Mouse (Mus musculus) layer of hippocampus, adult 9-11 months (tissue): ENCODE data around the gene Ghdc.

Experiments
- DNase-seq: peaks from one replicate; pipeline ENCODE4 v3.0.0; 2022

The Ghdc gene

DNA sequence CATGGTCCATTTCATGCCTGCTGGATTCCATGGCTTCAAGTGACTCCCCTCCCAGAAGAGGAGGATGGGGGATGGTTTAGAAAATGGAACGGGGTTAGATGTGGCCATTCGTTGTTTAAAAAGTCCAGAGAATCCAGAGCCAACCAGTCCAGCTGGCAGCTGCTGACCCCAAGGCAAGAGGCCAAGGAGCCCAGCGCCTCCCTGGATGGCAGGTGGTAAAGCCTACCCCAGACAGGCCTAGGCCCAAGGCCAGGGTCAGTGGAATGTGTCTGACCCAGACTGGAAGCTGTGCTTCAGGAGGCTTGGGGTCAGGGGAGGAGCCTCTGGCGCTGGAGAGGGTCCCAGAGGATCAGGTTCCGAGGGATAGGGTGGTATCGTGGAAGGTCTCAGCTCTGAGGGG, 29.4 kb downstream of the Ghdc start:
- no peak for DNase-seq

- DNase-seq, result no peak
Measured at GRCm38 (mm10) chr11:100738749-100739148, 32.0 kb downstream of the Ghdc start.

- DNase-seq, result peak; percentile 99
Measured at GRCm38 (mm10) chr11:100738066-100738604, 32.6 kb downstream of the Ghdc start, which contains the start of gene Rab5c. Gene Rab5c, minus strand, starts transcription at chr11:100738215.

GRCm38 (mm10) chr11:100737105-100737733, 33.5 kb downstream of the Ghdc start:
- no peak for DNase-seq

DNA sequence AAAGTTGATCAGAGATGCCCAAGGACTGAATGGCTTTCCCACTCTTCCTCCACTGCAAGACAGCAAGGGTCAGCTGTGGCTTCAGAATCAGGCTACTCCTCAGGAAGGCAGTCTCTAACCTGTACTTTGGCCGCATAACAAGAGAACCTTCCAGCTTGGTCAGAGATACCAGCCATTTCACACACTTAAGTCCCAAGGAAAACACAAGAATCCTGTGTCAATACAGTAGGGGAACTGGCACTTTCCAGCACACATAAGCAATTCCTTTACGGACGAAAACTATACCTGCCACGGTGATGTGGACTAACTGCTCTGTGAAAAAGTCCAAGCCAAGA, 34.0 kb downstream of the Ghdc start:
- DNase-seq, result no peak

DNA sequence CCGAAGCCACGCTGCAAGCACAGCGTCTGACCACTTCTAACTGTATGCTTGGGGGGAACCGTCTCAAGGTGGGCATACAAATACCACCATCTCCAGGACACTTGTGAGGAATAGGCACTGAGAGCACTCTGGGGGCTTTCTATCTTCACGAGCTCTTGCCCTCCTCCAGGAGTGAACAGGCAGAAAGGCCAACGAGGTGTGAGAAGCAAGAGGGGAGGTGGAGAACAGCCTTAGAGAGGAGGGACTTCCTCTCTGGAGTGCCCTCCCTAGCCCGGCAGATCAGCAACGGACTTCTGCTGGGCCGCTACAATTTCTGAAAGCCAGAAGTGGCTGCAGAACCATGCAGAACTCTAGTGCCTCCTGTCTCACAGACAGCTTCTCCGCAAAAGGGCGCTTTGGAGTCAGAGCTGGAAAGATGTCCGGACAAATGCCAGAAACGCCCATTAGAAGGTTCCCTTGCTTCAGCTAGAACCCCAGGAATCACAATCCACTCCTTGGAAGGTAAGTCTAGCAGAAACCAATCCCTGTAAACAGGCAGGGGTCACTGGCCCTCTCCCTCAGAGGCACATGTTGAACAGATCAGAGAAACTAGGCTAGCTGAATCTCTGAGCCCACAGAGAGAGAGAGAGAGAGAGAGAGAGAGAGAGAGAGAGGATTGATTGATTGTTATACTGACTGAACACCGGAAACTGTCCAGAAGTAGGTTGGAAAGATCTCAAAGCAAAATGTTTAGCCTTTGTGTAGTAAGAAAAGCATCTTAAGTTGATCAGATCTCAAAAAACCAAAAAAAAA, 34.6 kb downstream of the Ghdc start:
- no peak for DNase-seq

GRCm38 (mm10) chr11:100735134-100735865, 35.5 kb downstream of the Ghdc start:
- DNase-seq, result no peak

DNA sequence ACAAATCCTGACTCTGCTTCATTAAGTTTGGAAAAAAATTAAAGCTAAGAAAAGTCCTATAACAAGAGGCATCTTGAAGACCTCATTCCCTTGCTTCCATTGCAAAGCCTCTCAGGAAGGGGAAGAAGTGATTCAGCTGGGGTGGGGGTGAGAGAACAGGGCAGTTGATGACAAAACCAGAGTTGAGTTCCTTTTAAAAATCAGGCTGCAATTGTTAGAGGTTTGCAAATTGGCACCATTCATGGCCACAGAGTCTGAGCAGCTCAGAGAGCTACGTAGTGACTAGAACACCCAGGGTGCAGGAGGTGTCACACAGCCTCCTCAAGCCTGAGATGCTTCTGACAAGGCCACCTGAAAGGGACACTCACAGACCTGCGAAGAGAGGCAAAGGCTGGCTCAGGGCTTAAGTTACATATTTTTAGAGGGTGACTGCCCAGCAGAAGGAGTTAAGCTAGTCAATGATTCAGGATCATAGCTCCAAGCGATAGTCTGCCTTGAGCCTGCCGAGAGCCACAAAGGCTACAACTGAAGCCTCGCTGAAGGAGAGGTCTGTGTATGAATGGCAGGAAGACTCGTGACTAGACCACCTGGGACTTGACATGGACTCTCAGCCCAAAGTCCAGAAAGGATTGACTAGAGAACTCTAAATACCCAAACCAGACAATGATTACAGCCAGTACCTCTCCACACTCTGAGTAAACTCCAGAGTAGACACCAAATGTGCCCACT, 40.1 kb downstream of the Ghdc start:
- no peak for DNase-seq

GRCm38 (mm10) chr11:100729976-100730375, 40.8 kb downstream of the Ghdc start:
- DNase-seq, result no peak

DNA sequence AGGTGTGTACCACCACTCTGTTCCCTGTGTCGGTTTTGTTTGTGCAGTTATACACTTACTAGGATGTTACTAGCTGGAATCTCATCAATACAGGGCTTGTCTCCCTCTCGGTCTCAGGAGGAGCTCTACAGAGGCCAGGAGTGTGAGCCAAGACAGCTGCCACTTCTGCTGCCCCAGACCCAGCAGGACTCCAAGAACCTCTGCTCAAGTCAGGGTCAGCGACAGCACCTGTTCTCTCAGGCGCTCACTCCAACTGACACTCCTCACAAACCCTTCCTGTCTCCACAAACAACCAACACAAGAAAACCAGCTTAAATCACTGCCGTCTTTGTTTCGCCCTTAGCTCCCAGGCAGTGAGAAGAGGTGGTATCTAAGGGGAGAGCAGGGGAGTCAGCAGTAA, 42.2 kb downstream of the Ghdc start:
- no peak for DNase-seq

GRCm38 (mm10) chr11:100727201-100727600, 43.6 kb downstream of the Ghdc start:
- no peak for DNase-seq

DNA sequence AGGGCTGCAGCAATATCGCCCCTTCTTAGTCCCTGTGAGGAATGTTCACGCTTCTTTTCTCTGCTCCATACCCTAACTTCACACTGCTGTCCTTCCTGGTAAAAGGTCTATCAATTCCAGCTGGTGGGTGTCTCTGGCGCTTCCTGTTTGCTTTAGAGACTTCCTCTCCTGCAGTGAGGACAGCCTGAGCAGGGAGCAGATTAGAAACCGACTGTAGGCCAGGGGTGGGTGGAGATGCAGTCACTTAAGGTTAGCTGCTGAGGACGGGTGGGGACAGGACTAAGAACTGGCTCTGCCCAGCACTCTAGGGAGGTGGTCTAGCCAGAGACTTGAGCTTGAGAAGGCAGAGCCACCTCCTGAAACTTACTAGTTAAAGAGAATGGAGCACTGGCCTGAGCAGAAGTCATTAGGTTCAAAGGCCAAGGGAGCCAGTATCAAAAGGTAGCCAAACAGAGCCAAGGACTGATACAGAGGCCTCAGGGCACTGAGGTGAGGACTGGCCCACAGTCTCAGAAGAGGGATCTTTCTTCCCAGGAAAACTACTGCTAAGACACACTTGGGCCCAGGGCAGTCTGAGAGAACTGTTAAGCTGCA, 45.7 kb downstream of the Ghdc start:
- no peak for DNase-seq

DNA sequence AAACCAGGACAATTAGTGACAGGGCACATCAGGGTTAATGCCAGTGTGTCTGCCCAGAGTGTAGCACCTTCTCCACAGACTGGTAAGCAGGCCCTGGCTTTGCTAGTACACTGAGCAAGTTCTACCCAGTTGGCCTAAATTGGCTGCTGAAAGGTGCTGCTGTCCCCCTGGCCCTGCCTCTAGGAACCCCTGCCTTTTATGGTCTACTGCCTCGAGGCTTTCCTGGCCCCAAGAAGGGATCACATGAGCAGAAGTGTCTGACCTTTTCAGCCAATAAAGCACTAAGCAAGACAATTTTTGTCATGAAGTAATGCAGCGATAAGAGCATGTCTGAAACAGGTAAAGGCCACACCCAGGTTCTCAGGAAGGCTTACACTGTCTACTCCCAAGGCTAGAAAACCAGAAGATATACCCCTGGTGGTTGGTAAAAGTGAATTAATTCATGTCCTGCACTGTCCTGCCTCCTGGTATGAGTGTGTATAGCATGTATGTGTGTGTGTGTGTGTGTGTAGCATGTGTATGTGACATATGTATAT, 48.2 kb downstream of the Ghdc start:
- DNase-seq, result no peak

DNA sequence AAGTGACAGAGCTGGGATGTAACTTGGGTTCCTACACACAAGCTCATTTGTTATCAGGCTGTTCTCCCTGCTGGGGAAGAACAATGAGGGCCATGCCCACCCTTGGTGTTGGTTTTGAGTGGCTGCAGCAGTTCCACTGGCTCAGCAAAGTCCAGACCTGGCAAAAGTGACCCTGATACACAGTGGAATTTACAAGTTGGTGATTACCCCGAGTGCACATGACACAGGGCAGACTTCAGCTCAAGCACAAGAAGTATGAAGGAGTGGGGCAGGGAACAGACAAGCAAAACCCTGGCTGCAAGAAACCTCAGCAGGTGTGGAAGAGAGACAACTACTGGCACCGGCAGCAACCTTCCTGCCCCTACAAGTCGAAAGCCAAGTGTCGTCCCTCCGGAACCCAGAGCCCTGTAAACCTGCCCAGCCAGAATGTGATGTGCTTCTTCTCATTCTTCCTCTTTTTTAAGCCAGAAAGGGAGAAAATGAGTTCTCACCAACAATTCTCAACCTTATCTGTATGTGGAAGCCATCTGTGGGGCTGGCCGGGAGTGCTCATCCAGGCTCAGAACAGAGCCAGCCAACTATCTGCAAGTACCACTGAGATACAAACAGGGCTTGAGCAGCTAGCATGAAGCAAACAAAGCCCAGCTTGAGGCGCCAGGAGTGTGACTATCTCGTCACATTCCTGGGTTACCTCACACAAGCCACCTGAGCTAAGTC, 48.8 kb downstream of the Ghdc start:
- no peak for DNase-seq

- DNase-seq, result no peak
Measured at GRCm38 (mm10) chr11:100721254-100721653, 49.5 kb downstream of the Ghdc start.

- DNase-seq, result no peak
Measured at GRCm38 (mm10) chr11:100720345-100720744, 50.4 kb downstream of the Ghdc start.

- DNase-seq, result no peak
Measured at GRCm38 (mm10) chr11:100719893-100720292, 50.9 kb downstream of the Ghdc start.

GRCm38 (mm10) chr11:100719312-100719711, 51.4 kb downstream of the Ghdc start:
- no peak for DNase-seq

DNA sequence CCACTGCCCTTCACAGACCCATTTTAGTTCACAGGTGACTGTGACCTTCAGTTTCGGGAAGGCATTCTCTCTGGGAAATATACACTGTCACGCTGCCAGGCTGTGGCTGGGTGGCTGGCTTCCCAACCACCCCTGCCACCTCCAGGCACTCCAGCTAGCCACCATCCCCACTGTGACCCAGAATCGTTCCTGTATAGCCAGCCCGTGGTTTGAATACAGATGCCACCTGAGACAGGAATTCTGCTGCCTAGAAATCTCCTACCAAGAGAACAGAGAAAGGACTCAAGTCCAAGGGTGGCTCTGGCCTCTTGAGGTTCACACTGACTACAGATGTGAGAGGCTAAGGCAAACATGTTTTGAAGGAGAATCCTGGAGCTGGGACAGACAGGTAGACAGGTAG, 51.9 kb downstream of the Ghdc start:
- DNase-seq, result no peak

DNA sequence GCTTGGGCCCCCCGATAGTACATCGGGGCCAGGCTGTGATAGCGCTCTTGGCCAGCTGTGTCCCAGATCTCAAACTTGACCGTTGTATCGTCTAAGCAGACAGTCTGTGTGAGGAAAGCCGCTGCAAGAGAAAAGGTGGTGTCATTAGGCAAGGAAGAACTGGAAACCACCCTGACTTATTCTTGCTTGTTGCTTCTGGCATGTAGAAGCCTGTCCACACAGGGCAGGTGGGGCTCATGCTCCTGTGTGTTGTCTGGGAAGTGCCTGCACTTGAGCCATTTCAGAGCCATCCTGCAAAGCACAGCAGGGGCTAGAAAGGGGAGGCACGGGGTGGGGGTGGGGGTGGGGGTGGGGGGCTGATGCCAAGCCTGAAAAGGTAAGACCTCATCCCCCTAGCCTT, 52.3 kb downstream of the Ghdc start:
- no peak for DNase-seq

DNA sequence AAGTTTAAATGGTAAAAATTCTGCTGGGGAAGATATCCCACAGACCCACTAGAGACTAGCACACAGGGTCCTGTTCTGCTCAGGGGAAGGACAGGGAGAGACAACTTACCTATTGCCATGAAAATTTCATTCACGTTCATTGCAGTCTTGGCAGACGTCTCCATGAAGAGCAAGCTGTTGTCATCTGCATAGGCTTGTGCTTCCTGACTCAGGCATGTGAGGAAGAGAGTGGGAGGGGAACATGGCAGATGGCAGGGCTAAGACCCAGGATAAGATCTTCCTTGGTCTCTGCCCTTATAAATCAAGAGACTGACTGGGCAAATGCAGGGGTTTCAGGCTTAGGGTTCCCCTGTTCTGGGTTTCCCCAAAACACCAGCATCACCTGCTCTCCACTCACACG, 54.1 kb downstream of the Ghdc start:
- DNase-seq, result no peak
